Mouse (Mus musculus) testis, postnatal 10 days (tissue): ENCODE measurements at regions not wholly inside any gene's neighbourhood (a gene's known extent, or its start where the extent isn't known, plus 50 kb on each side); places are given as distances from the start of the nearest gene placed in this dataset.
"Not testable (repeated sequence)": the region's sequence is repeated elsewhere in the genome, so short reads cannot be mapped to it uniquely, and the experiment has no call there.

ENCODE experiments used
- DNase-seq: peaks from one replicate; pipeline ENCODE4 v3.0.0; 2021; ENCODE audit warnings: low spot score

- peak; percentile 31 for DNase-seq
Observed at GRCm38 (mm10) chr12:20196386-20196785, 242.1 kb downstream of the Gm21863 start.

GRCm38 (mm10) chr12:20196905-20197304 lies 242.6 kb downstream of the Gm21863 start:
- DNase-seq = peak; percentile 36

- DNase-seq = not testable (repeated sequence)
Observed at GRCm38 (mm10) chr12:20223921-20224320, 269.6 kb downstream of the Gm21863 start.

- not testable (repeated sequence) for DNase-seq
Observed at GRCm38 (mm10) chr12:20226831-20227230, 272.5 kb downstream of the Gm21863 start.

- DNase-seq = not testable (repeated sequence)
Observed at GRCm38 (mm10) chr12:20227427-20228160, 273.3 kb downstream of the Gm21863 start.

GRCm38 (mm10) chr12:20228321-20228999 lies 274.2 kb downstream of the Gm21863 start:
- DNase-seq = peak; percentile 40

GRCm38 (mm10) chr12:20229441-20229840 lies 275.1 kb downstream of the Gm21863 start:
- not testable (repeated sequence) for DNase-seq

GRCm38 (mm10) chr12:20230141-20230892 lies 276.0 kb downstream of the Gm21863 start:
- peak; percentile 39 for DNase-seq

- peak; percentile 37 for DNase-seq
Observed at GRCm38 (mm10) chr12:20230893-20231235, 276.6 kb downstream of the Gm21863 start.

- peak; percentile 45 for DNase-seq
Observed at GRCm38 (mm10) chr12:20231528-20231927, 277.2 kb downstream of the Gm21863 start.

GRCm38 (mm10) chr12:20231986-20232541 lies 277.8 kb downstream of the Gm21863 start:
- peak; percentile 41 for DNase-seq

- DNase-seq = peak; percentile 55
Observed at GRCm38 (mm10) chr12:20232746-20233453, 278.6 kb downstream of the Gm21863 start.

- DNase-seq = no peak
Observed at GRCm38 (mm10) chr12:20233454-20233831, 279.1 kb downstream of the Gm21863 start.

- peak; percentile 54 for DNase-seq
Observed at GRCm38 (mm10) chr12:20233871-20234307, 279.6 kb downstream of the Gm21863 start.
